Mouse (Mus musculus): Measurements from ENCODE around the gene Def8. TPM values are rescaled to one million over a fixed set of nuclear protein-coding genes. Genes with fewer than 3 reads are reported as not detected.

Def8 gene
- polyA plus RNA-seq (2012; rRNA removed) = 41.7 and 43.9 TPM in 2 replicates

GRCm38 (mm10) chr8:123423441-123423840, at the start of gene Def8:
Def8 (plus strand) TSS chr8:123423527.

DNA sequence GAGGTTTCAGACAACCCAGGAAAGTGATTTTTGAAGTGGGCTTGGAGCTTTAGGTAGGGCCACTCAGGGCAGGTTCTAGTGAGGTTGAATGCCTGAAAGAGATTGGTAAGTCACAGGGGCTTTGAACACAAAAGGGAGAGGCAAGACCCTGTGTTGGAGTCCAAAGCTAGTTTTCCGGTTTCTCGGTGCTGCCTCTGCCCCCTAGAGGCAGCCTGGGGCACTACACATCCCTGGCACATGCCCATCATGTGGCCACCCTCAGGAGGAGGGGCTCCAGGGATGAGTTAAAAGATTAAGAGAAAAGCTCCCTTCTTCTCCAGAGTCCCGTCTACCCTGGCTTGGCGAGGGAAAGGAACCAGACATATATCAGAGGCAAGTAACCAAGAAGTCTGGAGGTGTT, 16.5 kb upstream of the Def8 start, which contains the start of gene Mc1r:
Gene Mc1r (plus strand): TSS at position 322 of the 400 bp plus-strand sequence.

DNA sequence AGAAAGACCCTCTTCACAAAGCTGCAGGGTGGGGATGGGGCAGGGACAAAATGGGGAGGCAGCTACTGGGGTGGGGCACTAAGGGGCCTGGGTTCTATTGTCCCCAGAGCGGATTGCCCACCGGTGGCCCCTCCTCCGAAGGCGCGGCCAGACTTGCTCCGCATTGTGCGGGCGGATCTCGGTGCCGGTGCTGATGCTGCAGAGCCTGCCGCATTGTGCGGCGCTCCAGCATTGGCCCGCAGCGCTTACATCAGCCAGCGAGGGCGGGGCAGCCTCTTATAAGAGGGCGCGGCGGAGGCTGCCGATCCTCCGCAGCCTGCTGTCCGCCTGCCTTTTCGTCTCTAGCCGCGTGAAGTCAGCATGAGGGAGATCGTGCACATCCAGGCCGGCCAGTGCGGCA, 12.1 kb upstream of the Def8 start, which contains the start of gene Tubb3:
Gene Tubb3 (plus strand): TSS at position 179 of the 400 bp plus-strand sequence.

GRCm38 (mm10) chr8:123477737-123478258, 54.5 kb downstream of the Def8 start, which contains the start of gene Afg3l1:
Afg3l1 (plus strand) TSS chr8:123477903.

Other genes with a start within 250 kb of the Def8 start
- 24.5 and 33.1 TPM in 2 replicates for gene Dpep1, start 237.3 kb upstream of the Def8 start, polyA plus RNA-seq (2012; rRNA removed)
- 113 and 115 TPM in 2 replicates for gene Chmp1a, start 210.8 kb upstream of the Def8 start, polyA plus RNA-seq (2012; rRNA removed)
- gene Spata33, start 210.7 kb upstream of the Def8 start, polyA plus RNA-seq (2012; rRNA removed) = 3.8 and 4.5 TPM in 2 replicates
- 75.4 and 105 TPM in 2 replicates for gene Cdk10, start 198.7 kb upstream of the Def8 start, polyA plus RNA-seq (2012; rRNA removed)
- gene Spata2l, start 187.3 kb upstream of the Def8 start, polyA plus RNA-seq (2012; rRNA removed) = 21.3 and 22.9 TPM in 2 replicates
- 48.7 and 49.0 TPM in 2 replicates for gene Zfp276, start 169.3 kb upstream of the Def8 start, polyA plus RNA-seq (2012; rRNA removed)
- gene Vps9d1, start 169.2 kb upstream of the Def8 start, polyA plus RNA-seq (2012; rRNA removed) = 162 and 169 TPM in 2 replicates
- gene Fanca, start 105.0 kb upstream of the Def8 start, polyA plus RNA-seq (2012; rRNA removed) = 30.3 and 45.1 TPM in 2 replicates
- gene Spire2, start 90.8 kb upstream of the Def8 start, polyA plus RNA-seq (2012; rRNA removed) = 6.3 and 7.2 TPM in 2 replicates
- gene Tcf25, start 49.8 kb upstream of the Def8 start, polyA plus RNA-seq (2012; rRNA removed) = 167 and 216 TPM in 2 replicates
- gene Mc1r, start 16.4 kb upstream of the Def8 start, polyA plus RNA-seq (2012; rRNA removed) = 0.06 and 0.11 TPM in 2 replicates
- 49.4 and 66.3 TPM in 2 replicates for gene Tubb3, start 12.1 kb upstream of the Def8 start, polyA plus RNA-seq (2012; rRNA removed)
- 24.2 and 27.4 TPM in 2 replicates for gene Afg3l1, start 54.4 kb downstream of the Def8 start, polyA plus RNA-seq (2012; rRNA removed)
- 8.7 and 8.9 TPM in 2 replicates for gene Dbndd1, start 91.9 kb downstream of the Def8 start, polyA plus RNA-seq (2012; rRNA removed)
- 11.7 and 13.4 TPM in 2 replicates for gene Gas8, start 95.3 kb downstream of the Def8 start, polyA plus RNA-seq (2012; rRNA removed)
- gene Rhou, start 230.4 kb downstream of the Def8 start, polyA plus RNA-seq (2012; rRNA removed) = 24.0 and 26.4 TPM in 2 replicates

Measured in ovary, adult 2 months (tissue).